In genomic region chrX:159043432-159043831, GRCm38 (mm10) we compare ENCODE assay signal across 8 mouse cellular contexts.
A peak's percentile ranks its signal among the peaks of the same experiment; 100 is the strongest.
DNase-seq lines count a peak whose midpoint lies in the region; ATAC-seq and TF ChIP-seq lines count a peak whose summit lies in the region.
"Had no signal": no experiment of that assay in that cellular context is flagged by ENCODE, and none has a peak within 500 bp of the region (broad histone marks: within the 10 kb centered on the region; RNA-seq: fewer than 3 reads in every experiment).

No protein-coding gene starts in this region.

- no peak overlapping the region for H3K4me3 ChIP-seq in kidney, postnatal 0 days (replicated peaks; ENCODE audit: low read depth, low read length)
- no peak overlapping the region for H3K4me3 ChIP-seq in lung, postnatal 0 days (ENCODE audit: low read depth, low read length)
- H3K4me3 ChIP-seq: hindbrain, embryonic 15.5 days had no signal

- H3K27ac ChIP-seq in kidney, postnatal 0 days, result no peak overlapping the region
- H3K27ac ChIP-seq in lung, postnatal 0 days (ENCODE audit: low read length), result no peak overlapping the region
- H3K27ac ChIP-seq: hindbrain, embryonic 15.5 days had no signal

- H3K27me3 ChIP-seq in kidney, postnatal 0 days (ENCODE audit: insufficient read depth, low read length), result no peaks in the 10 kb centered on the region
- H3K27me3 ChIP-seq in lung, postnatal 0 days (replicated peaks; ENCODE audit: insufficient read depth, low read length), result no peaks in the 10 kb centered on the region
- H3K27me3 ChIP-seq: hindbrain, embryonic 15.5 days had no signal

- no peak for TF ChIP-seq EP300 in lung, postnatal 0 days (IDR thresholded peaks at IDR 0.05)

- ATAC-seq in kidney, postnatal 0 days (replicated peaks; ENCODE audit: low FRiP score, low read depth), result no peak
- ATAC-seq in lung, postnatal 0 days, result no peak

- H3K9me3 ChIP-seq in kidney, postnatal 0 days (replicated peaks; ENCODE audit: low read length), result no peaks in the 10 kb centered on the region
- no peaks in the 10 kb centered on the region for H3K9me3 ChIP-seq in lung, postnatal 0 days (ENCODE audit: low read length)
- H3K9me3 ChIP-seq: hindbrain, embryonic 15.5 days had no signal

- no peaks in the 10 kb centered on the region for H3K36me3 ChIP-seq in kidney, postnatal 0 days (ENCODE audit: insufficient read depth, low read length)
- no peaks in the 10 kb centered on the region for H3K36me3 ChIP-seq in lung, postnatal 0 days (ENCODE audit: insufficient read depth, low read length)
- H3K36me3 ChIP-seq: hindbrain, embryonic 15.5 days had no signal

- peak; percentile 12 for DNase-seq in right cerebral cortex, adult 18-20 months
- no peak for DNase-seq in right cerebral cortex, postnatal 36 days (ENCODE audit: low spot score in 2 of 2)
- DNase-seq in adrenal gland, adult 2 months, result peak; percentile 68
- DNase-seq in forelimb bud, embryonic 11.5 days (ENCODE audit: low read depth, low spot score), result peak; percentile 28
- peak; percentile 81 for DNase-seq in kidney, postnatal 0 days (ENCODE audit: low spot score)
- DNase-seq in lung, postnatal 0 days (ENCODE audit: low spot score), result peak; percentile 69
- DNase-seq in spleen, postnatal 10 days (ENCODE audit: low spot score in 2 of 2), result peak; percentile 31 to 77

- peak; percentile 71 for TF ChIP-seq CTCF in kidney, postnatal 0 days (IDR thresholded peaks at IDR 0.05; ENCODE audit: low read depth)
- peak; percentile 76 for TF ChIP-seq CTCF in lung, postnatal 0 days (IDR thresholded peaks at IDR 0.05)

- 19% methylated on average over 3 of the region's 3 CpGs for WGBS in kidney, postnatal 0 days
- 9% methylated on average over 3 of the region's 3 CpGs for WGBS in lung, postnatal 0 days

- H3K9ac ChIP-seq in kidney, postnatal 0 days (ENCODE audit: low read depth, low read length), result no peak overlapping the region
- no peak overlapping the region for H3K9ac ChIP-seq in lung, postnatal 0 days (replicated peaks; ENCODE audit: low read depth)
- H3K9ac ChIP-seq: hindbrain, embryonic 15.5 days had no signal

- H3K4me1 ChIP-seq in kidney, postnatal 0 days (replicated peaks; ENCODE audit: insufficient read depth, low read length), result no peaks in the 10 kb centered on the region
- no peaks in the 10 kb centered on the region for H3K4me1 ChIP-seq in lung, postnatal 0 days (ENCODE audit: insufficient read depth, low read depth, low read length)
- H3K4me1 ChIP-seq: hindbrain, embryonic 15.5 days had no signal

- no peak overlapping the region for H3K4me2 ChIP-seq in kidney, postnatal 0 days (ENCODE audit: low read length)
- H3K4me2 ChIP-seq in lung, postnatal 0 days (replicated peaks; ENCODE audit: low read depth, low read length), result no peak overlapping the region
- H3K4me2 ChIP-seq: hindbrain, embryonic 15.5 days had no signal

Comparison
In these comparisons a context has a peak if more than half of its experiments do, and no peak if none do; other contexts are left out.
1. DNase-seq: peak in right cerebral cortex, adult 18-20 months (single experiment), adrenal gland, adult 2 months (single experiment), forelimb bud, embryonic 11.5 days (single experiment), kidney, postnatal 0 days (single experiment), lung, postnatal 0 days (single experiment) and spleen, postnatal 10 days (2 of 2); none in right cerebral cortex, postnatal 36 days (0 of 2).